Mouse (Mus musculus) megakaryocyte, embryonic 14.5 days (primary cell): ENCODE data around the gene Rhobtb1. TPM values are rescaled to one million over a fixed set of nuclear protein-coding genes. Genes with fewer than 3 reads are reported as not detected.

Experiments used
- H3K27me3 ChIP-seq: replicated peaks from 2 replicates; pipeline ENCODE3; 2012; ENCODE audit warnings: inconsistent platforms
- H3K36me3 ChIP-seq: replicated peaks from 2 replicates; pipeline ENCODE3; 2012; ENCODE audit warnings: low read length, inconsistent platforms, mixed read lengths
- H3K4me1 ChIP-seq: 2 replicates; pipeline ENCODE4 v1.6.1; 2012; ENCODE audit warnings: inconsistent platforms
- H3K4me3 ChIP-seq: replicated peaks from 2 replicates; pipeline ENCODE3; 2012; ENCODE audit warnings: moderate library complexity, mild to moderate bottlenecking, inconsistent platforms
- H3K9me3 ChIP-seq: 2 replicates; pipeline ENCODE4 v1.6.1; 2012; ENCODE audit warnings: inconsistent platforms
- FLI1 ChIP-seq: IDR thresholded peaks from 2 replicates; pipeline ENCODE4 v1.6.1; 2012; ENCODE audit warnings: low read length, inconsistent platforms, mixed read lengths
- GATA1 ChIP-seq: IDR thresholded peaks from 3 replicates; pipeline ENCODE4 v1.6.1; 2012; ENCODE audit warnings: mixed read lengths, low read length, inconsistent platforms, borderline replicate concordance
- polyA plus RNA-seq: library from polyadenylated mRNA; stranded (reverse); fragments of >175 nt; gene quantifications from 2 replicates; pipeline ENCODE4 v1.2.3, GENCODE M21; 2012; ENCODE audit warnings: low replicate concordance; ENCODE audit not compliant: insufficient read depth

Gene Rhobtb1
- polyA plus RNA-seq, 1 experiment = 3.5 TPM

- Histone ChIP-seq H3K9me3 (no peaks in the 10 kb centered on the region), H3K4me1 (peaks cover 48% of the 10 kb centered on the region), H3K4me3 (no peak overlapping the region), H3K27me3 (no peaks in the 10 kb centered on the region), H3K36me3 (peaks cover 72% of the 10 kb centered on the region)
- no peak for TF ChIP-seq FLI1
- TF ChIP-seq GATA1 = no peak
Measured at GRCm38 (mm10) chr10:69252112-69253074, 101.2 kb downstream of the Rhobtb1 start.

GRCm38 (mm10) chr10:69253075-69253685, 101.9 kb downstream of the Rhobtb1 start:
- Histone ChIP-seq H3K27me3 (no peaks in the 10 kb centered on the region), H3K4me3 (no peak overlapping the region), H3K36me3 (peaks cover 73% of the 10 kb centered on the region), H3K4me1 (peaks cover 51% of the 10 kb centered on the region), H3K9me3 (no peaks in the 10 kb centered on the region)
- TF ChIP-seq GATA1 = no peak
- TF ChIP-seq FLI1 = no peak

- no peaks in the 10 kb centered on the region for H3K27me3 ChIP-seq
- TF ChIP-seq GATA1 = no peak
- no peak for TF ChIP-seq FLI1
- H3K36me3 ChIP-seq = peaks cover 68% of the 10 kb centered on the region
- H3K4me3 ChIP-seq = no peak overlapping the region
- peaks cover 52% of the 10 kb centered on the region for H3K4me1 ChIP-seq
- H3K9me3 ChIP-seq = no peaks in the 10 kb centered on the region
Measured at GRCm38 (mm10) chr10:69253686-69254080, 102.4 kb downstream of the Rhobtb1 start.

- no peaks in the 10 kb centered on the region for H3K27me3 ChIP-seq
- TF ChIP-seq FLI1 = no peak
- no peak for TF ChIP-seq GATA1
- peak overlapping the region; percentile 84 for H3K4me3 ChIP-seq
- H3K4me1 ChIP-seq = peaks cover 59% of the 10 kb centered on the region
- peaks cover 68% of the 10 kb centered on the region for H3K36me3 ChIP-seq
- H3K9me3 ChIP-seq = no peaks in the 10 kb centered on the region
Measured at GRCm38 (mm10) chr10:69254390-69254847, 103.2 kb downstream of the Rhobtb1 start.

GRCm38 (mm10) chr10:69255594-69255993, 104.4 kb downstream of the Rhobtb1 start:
- Histone ChIP-seq H3K4me3 (no peak overlapping the region), H3K36me3 (peaks cover 65% of the 10 kb centered on the region), H3K9me3 (no peaks in the 10 kb centered on the region), H3K4me1 (peaks cover 65% of the 10 kb centered on the region), H3K27me3 (no peaks in the 10 kb centered on the region)
- TF ChIP-seq GATA1 = no peak
- no peak for TF ChIP-seq FLI1

GRCm38 (mm10) chr10:69257592-69258133, 106.4 kb downstream of the Rhobtb1 start:
- no peak overlapping the region for H3K4me3 ChIP-seq
- H3K9me3 ChIP-seq = no peaks in the 10 kb centered on the region
- no peak for TF ChIP-seq GATA1
- no peak for TF ChIP-seq FLI1
- H3K36me3 ChIP-seq = peaks cover 65% of the 10 kb centered on the region
- H3K4me1 ChIP-seq = peaks cover 58% of the 10 kb centered on the region
- H3K27me3 ChIP-seq = no peaks in the 10 kb centered on the region

- Histone ChIP-seq H3K4me1 (peaks cover 52% of the 10 kb centered on the region), H3K36me3 (peaks cover 58% of the 10 kb centered on the region), H3K27me3 (no peaks in the 10 kb centered on the region), H3K9me3 (no peaks in the 10 kb centered on the region), H3K4me3 (no peak overlapping the region)
- TF ChIP-seq FLI1 (no peak), GATA1 (no peak)
Measured at GRCm38 (mm10) chr10:69258588-69258987, 107.4 kb downstream of the Rhobtb1 start.

- H3K4me1 ChIP-seq = peaks cover 47% of the 10 kb centered on the region
- H3K36me3 ChIP-seq = peaks cover 56% of the 10 kb centered on the region
- no peak overlapping the region for H3K4me3 ChIP-seq
- no peaks in the 10 kb centered on the region for H3K9me3 ChIP-seq
- no peak for TF ChIP-seq FLI1
- TF ChIP-seq GATA1 = no peak
- no peaks in the 10 kb centered on the region for H3K27me3 ChIP-seq
Measured at GRCm38 (mm10) chr10:69259161-69259560, 107.9 kb downstream of the Rhobtb1 start.

- Histone ChIP-seq H3K4me1 (peaks cover 39% of the 10 kb centered on the region), H3K9me3 (no peaks in the 10 kb centered on the region), H3K36me3 (peaks cover 51% of the 10 kb centered on the region), H3K4me3 (no peak overlapping the region), H3K27me3 (no peaks in the 10 kb centered on the region)
- no peak for TF ChIP-seq FLI1
- TF ChIP-seq GATA1 = no peak
Measured at GRCm38 (mm10) chr10:69259929-69260328, 108.7 kb downstream of the Rhobtb1 start.
